Comparison of ENCODE assay signal across 9 mouse cellular contexts in the genomic region with DNA sequence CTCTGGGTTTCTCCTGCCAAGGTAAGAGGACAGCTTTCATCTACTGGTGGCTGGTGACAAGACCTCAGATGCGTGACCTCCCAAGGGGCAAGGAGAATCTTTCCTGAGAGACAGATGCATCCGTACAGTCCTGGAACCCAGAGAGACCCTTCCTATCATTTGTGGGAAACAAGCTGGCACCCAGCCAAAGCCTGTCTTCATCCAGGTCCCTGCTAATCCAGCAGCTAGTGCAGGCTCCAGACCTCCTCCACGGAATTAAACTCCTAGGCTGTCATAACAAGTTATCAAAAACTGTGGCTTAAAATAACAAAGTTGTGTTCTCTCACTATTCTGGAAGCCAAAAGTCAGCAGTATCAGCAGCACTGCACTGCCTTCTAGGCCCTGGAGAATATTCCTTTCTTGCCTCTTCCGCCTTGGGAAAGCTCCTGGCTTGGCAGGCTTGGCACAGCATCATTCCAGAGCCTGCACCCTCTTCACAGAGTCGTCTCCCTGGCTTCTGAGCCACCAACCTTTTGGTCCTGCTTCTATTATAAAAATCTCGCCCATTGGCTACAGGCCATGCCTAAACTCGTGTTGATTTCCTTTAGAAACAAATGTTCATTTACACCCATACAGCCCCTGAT.
DNase-seq lines count a peak whose midpoint lies in the region; ATAC-seq and TF ChIP-seq lines count a peak whose summit lies in the region.
"Had no signal": no experiment of that assay in that cellular context is flagged by ENCODE, and none has a peak within 500 bp of the region (broad histone marks: within the 10 kb centered on the region; RNA-seq: fewer than 3 reads in every experiment).

No protein-coding gene starts in this region.

- no peak overlapping the region for H3K27ac ChIP-seq in kidney, adult 2 months (ENCODE audit: insufficient read depth, low read depth, low read length)
- no peak overlapping the region for H3K27ac ChIP-seq in limb, embryonic 13.5 days
- H3K27ac ChIP-seq: lung, embryonic 15.5 days had no signal

- no peak overlapping the region for H3K4me3 ChIP-seq in kidney, adult 2 months (ENCODE audit: insufficient read depth, low read depth, low read length)
- H3K4me3 ChIP-seq in limb, embryonic 13.5 days, result no peak overlapping the region
- H3K4me3 ChIP-seq: lung, embryonic 15.5 days had no signal

- no peak overlapping the region for H3K4me2 ChIP-seq in limb, embryonic 13.5 days (replicated peaks)
- H3K4me2 ChIP-seq: lung, embryonic 15.5 days had no signal

- H3K36me3 ChIP-seq in kidney, adult 2 months (ENCODE audit: control insufficient read depth, insufficient read depth, low read length), result no peaks in the 10 kb centered on the region
- H3K36me3 ChIP-seq in limb, embryonic 13.5 days, result no peaks in the 10 kb centered on the region
- H3K36me3 ChIP-seq: lung, embryonic 15.5 days had no signal

- no peak overlapping the region for H3K9ac ChIP-seq in limb, embryonic 13.5 days
- H3K9ac ChIP-seq: lung, embryonic 15.5 days had no signal

- peak; percentile 20 for DNase-seq in kidney, postnatal 14 days
- no peak for DNase-seq in kidney, adult 2 months
- DNase-seq in cerebellum, adult 11-12 months, result peak; percentile 77
- DNase-seq in cerebellum, postnatal 25 days, result peak; percentile 66 to 67
- DNase-seq in embryo, embryonic 9.5 days (ENCODE audit: extremely low spot score), result no peak
- DNase-seq in ovary, postnatal 10 days (ENCODE audit: low spot score), result no peak
- no peak for DNase-seq in adrenal gland, adult 8-10 months

- 0 out of 2 replicates have a peak, but pooled peaks cover 3% of the 10 kb centered on the region for H3K4me1 ChIP-seq in kidney, adult 2 months (ENCODE audit: control insufficient read depth, insufficient read depth, low read length)
- H3K4me1 ChIP-seq in limb, embryonic 13.5 days, result peaks cover 18% of the 10 kb centered on the region

- H3K9me3 ChIP-seq in limb, embryonic 13.5 days, result no peaks in the 10 kb centered on the region
- H3K9me3 ChIP-seq: lung, embryonic 15.5 days had no signal

- H3K27me3 ChIP-seq in kidney, adult 2 months (replicated peaks; ENCODE audit: control insufficient read depth, insufficient read depth, low read length), result no peaks in the 10 kb centered on the region
- H3K27me3 ChIP-seq in limb, embryonic 13.5 days, result no peaks in the 10 kb centered on the region
- H3K27me3 ChIP-seq: lung, embryonic 15.5 days had no signal

- no peak for TF ChIP-seq CTCF in kidney, adult 2 months (conservative IDR thresholded peaks at IDR 0.05; ENCODE audit: insufficient read depth, insufficient read length, low read depth, low read length)

- 59% methylated on average over 7 of the region's 7 CpGs for WGBS in kidney, adult 2 months
- 49% methylated on average over 7 of the region's 7 CpGs for WGBS in limb, embryonic 13.5 days

- TF ChIP-seq POLR2A in kidney, adult 2 months (IDR thresholded peaks at IDR 0.05; ENCODE audit: low read depth, low read length), result no peak

- 0 out of 2 replicates have a peak, but pooled peaks have one; percentile 19 for ATAC-seq in limb, embryonic 13.5 days (ENCODE audit: low FRiP score, low read depth)

Comparison
In these comparisons a context has a peak if more than half of its experiments do, and no peak if none do; other contexts are left out.
1. DNase-seq: peak in kidney, postnatal 14 days (single experiment), cerebellum, adult 11-12 months (single experiment) and cerebellum, postnatal 25 days (2 of 2); none in kidney, adult 2 months (single experiment), embryo, embryonic 9.5 days (single experiment), ovary, postnatal 10 days (single experiment) and adrenal gland, adult 8-10 months (single experiment).